Mouse (Mus musculus) lung, postnatal 0 days (tissue): Measurements from ENCODE around the gene Slc4a7.

ENCODE experiments used
- CTCF ChIP-seq: IDR thresholded peaks from 2 replicates; pipeline ENCODE4 v1.5.1; 2016; ENCODE audit warnings: antibody characterized with exemption, mild to moderate bottlenecking
- EP300 ChIP-seq: IDR thresholded peaks from 2 replicates; pipeline ENCODE4 v1.6.1; 2016; ENCODE audit warnings: antibody characterized with exemption, mild to moderate bottlenecking, control low read depth

DNA sequence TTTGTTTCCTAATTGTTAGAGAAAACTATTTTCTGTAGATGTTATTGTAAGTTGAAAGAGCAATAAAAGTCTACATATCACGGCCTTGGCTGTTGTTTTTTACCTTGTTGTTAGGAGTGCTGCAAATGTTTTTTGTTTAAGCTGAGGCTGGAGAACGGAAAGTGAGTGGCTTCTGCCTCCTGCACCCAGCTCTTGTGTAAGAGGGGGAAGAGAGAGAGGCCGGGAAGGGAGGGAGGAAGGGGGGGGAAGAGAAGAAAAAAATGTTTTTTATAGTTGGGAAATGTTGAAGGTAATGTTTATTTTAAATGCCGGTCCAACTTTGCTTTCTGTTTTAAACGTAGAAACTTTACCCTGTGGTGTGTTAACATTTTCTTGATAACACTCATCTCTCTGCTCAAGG is 97.8 kb downstream of the Slc4a7 start:
- TF ChIP-seq CTCF (no peak), EP300 (no peak)
